Mouse (Mus musculus): ENCODE measurements around the gene Ttc21a. TPM values are rescaled to one million over a fixed set of nuclear protein-coding genes. Genes with fewer than 3 reads are reported as not detected.

Ttc21a gene
- total RNA-seq, 4 experiments from 2014 or later = 0.09 to 0.43 (median 0.28) TPM

- DNase-seq = no peak
These were observed 4.0 kb downstream of the Ttc21a start for GRCm38 (mm10) chr9:119941407-119941806.

GRCm38 (mm10) chr9:119941861-119942260 is 4.5 kb downstream of the Ttc21a start:
- no peak for DNase-seq

- no peak for DNase-seq
These were observed 5.9 kb downstream of the Ttc21a start for GRCm38 (mm10) chr9:119943326-119943725.

- no peak for DNase-seq
These were observed 7.9 kb downstream of the Ttc21a start for GRCm38 (mm10) chr9:119945173-119945900.

DNA sequence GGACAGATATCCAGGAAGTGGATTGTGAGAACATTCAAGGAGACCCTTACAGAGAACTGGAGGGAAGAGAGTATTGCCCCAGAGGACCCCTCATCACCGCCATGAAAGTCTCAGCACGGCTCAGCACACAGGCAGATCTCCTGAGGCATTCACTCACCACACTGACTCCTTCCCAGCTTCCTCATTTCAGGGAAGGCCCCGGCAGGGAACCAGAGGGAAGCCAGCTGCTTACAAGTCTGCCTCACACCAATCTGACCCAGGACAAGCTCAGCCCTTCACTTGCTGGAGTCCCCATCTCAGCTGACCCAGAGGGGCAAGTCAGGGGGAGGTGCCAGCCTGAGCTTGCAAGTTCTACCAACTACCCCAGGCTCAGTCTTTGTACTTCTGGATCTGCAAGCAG is 11.4 kb downstream of the Ttc21a start:
- no peak for DNase-seq

- no peak for DNase-seq
These were observed 13.0 kb downstream of the Ttc21a start for GRCm38 (mm10) chr9:119950434-119950833.

DNA sequence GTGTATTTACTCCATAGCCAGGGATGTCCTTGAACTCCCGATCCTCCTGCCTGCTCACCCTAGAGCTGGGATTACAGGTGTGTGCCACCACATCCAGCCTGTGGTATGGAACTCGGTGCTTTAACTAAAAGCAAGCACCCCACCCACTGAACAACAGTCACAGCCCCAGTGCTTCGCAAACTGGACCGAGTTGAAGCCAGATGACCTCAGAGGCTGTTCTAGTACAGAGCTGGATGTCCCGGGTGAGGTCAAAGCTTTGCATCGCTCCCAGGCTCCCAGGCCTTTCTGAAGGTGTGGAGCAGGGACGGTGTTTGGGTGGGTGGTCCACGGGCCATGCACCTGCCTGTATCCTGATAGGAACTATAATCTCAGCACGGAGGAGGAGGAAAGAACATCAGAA is 14.0 kb downstream of the Ttc21a start:
- DNase-seq = no peak

- DNase-seq = no peak
These were observed 21.4 kb downstream of the Ttc21a start for GRCm38 (mm10) chr9:119958835-119959234.

- DNase-seq = no peak
These were observed 24.8 kb downstream of the Ttc21a start for GRCm38 (mm10) chr9:119962216-119962615.

DNA sequence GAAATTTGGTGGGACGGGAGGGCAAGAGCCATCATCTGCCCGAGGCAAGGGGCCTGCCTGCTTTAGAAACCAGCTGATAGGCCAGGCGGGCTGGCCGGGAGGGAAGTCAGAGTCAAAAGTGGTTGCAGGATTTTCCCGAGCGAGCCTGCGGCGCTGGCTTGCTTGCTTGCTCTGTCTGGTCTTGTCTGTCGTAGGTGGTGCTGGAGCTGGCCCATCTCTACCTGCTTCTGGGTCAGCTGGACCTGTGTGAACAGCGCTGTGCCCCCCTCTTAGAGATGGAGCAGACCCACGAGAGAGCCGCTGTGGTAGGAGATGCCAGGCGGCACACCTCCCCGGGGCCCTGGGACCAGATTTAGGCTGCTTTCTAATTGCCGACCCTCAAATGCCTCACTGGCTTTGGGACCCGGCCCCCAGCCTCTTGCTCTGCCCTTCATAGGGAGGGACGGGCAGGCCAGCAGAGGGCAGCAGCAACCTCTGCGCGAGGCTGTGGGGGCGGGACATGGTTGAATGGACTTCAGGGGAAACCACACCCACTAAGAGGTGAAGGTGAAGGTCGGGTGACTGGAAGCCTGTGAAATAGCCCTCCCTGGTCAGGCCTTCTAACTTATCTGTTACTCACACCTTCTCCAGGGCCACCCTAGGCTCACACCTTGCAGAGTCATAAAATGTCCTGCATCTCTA is 25.7 kb downstream of the Ttc21a start:
- peak; percentile 71 for DNase-seq

GRCm38 (mm10) chr9:119964206-119964605 is 26.8 kb downstream of the Ttc21a start:
- no peak for DNase-seq

DNA sequence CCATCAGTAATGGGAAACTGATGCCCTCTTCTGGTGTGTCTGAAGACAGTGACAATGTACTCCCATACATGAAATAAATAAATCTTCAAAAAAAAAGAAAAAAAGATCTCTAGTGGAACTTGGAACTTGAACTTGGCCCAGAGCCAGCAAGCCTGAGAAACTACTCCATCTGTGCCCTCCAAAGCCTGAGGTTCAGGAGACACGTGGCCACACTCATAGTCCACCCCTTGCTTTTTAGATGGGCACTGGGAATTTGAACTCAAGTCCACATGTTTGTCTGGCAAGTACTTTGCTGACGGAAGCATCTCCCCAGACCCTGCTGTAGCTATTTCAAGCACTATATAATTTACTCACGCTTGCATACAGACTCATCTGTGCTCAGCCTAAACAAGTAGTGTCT is 27.8 kb downstream of the Ttc21a start:
- DNase-seq = no peak

- DNase-seq = no peak
These were observed 29.0 kb downstream of the Ttc21a start for GRCm38 (mm10) chr9:119966221-119966910.

DNA sequence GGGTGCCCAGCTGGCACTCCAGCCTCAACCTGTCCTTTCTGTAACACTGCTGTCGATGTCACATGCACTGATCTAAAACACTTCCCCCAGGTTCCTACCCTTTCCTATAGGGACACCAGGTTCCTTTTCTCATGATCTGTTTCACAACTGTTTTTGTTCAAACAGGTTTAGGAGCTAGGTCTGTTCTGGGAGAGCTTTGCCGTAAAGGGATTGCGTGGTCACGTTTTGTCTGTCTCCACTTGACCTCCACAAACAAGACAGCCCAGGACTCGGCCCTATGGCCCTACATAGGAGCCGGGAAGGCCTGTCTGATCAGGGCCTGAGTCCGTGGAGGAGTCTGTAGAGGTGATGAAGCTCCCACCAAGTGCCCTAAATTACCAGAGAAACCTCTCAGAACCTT is 32.4 kb downstream of the Ttc21a start:
- DNase-seq = no peak

GRCm38 (mm10) chr9:119970221-119970620 is 32.8 kb downstream of the Ttc21a start:
- no peak for DNase-seq

DNA sequence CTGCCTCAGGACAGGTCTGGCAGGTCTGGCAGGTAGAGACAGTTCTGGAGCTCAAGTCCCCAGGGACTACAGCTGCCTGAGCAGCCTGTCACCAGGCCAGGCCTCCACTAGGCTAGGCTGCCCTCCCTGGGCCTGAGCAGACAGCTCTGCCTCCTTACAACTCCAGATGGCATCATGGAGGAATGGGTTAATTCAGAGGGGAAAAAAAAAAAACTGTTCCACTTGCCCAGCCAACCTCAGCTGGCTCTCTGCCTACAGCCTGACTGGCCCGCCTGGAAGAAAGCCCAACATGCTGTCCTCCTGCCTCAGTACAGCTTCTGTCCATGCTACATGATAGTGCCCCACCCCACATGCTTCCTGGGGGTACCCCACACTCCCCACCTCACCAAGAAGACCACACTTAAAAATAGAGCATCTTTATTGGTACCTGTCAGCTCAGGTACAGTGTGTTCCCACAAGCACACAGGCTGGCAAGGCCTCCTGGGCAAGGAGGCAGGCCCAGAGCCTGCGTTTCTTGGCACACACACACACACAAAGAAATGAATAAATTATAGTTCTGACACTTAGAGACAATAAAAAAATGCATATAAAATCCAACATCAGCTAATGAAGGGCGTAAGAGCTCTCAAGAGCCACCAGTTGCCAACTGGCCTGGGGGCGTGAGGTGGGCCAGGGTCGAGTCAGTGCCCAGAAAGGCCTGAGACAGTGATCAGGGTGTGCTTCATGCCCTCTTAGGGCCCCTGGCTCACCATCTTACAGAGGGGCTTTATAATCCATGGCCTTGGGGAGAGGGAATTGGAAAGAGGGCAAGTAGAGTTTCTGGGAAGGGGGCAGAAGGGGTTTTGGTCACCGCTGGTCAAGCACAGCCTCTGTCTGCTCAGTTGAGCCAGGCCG is 33.6 kb downstream of the Ttc21a start:
- no peak for DNase-seq

DNA sequence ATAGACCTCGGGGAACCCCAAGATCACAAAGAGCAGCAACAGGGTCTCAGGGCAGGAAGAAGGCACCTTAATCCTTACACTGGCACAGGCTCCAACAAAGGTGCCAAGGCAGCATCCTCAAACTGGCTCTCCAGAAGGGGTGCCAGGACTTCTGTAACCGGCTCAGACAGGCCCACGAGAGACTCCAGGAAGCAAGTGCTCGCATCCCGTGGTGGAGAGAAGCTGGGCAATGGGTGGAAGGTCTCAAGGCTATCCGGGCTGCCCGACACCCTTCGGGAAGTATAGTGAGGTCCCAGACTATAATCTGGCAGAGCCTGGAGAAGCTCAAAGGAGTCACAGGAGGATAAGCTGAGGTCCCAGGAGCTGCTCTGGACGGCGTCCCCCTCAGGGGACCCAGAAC is 34.8 kb downstream of the Ttc21a start:
- DNase-seq = no peak

DNA sequence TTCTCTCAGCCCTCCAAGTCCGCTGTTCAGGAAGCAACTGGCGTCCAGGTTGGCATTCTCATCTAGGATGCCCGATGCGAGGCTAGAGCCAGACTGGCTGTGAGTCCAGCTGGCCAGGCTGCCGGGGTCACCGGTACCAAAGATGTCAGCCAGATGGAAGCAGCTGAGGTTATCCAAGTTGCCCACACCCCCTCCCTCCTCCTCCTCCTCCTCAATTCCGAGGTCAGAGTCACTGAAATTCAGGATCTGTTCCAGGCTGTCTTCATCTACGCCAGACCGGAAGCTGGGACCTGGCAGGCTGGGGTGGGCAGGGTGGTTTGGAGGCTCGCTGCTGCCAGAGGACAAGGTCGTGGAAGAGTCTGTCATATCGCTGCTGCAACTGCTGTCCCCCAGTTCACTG is 35.2 kb downstream of the Ttc21a start:
- no peak for DNase-seq

DNA sequence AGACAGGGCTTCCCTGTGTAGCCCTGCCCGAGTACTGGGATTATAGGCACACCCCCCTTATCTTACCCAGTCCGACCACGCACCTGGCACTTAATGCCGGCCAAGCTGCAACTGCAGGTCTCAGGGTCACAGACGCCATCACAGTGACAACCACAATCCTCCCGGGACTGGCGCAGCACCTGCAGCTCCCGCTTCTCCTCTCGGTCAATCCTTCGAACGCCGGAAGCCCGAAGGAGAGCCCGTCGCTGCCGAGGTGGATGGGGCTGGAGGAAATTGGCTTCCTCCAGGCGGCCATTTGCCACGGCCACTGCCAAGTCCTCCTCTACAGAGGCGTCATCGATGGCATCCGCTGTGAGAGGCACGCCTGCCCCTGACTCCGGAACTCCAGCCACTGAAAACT is 35.9 kb downstream of the Ttc21a start:
- DNase-seq = no peak

- no peak for DNase-seq
These were observed 36.6 kb downstream of the Ttc21a start for GRCm38 (mm10) chr9:119973869-119974520.

DNA sequence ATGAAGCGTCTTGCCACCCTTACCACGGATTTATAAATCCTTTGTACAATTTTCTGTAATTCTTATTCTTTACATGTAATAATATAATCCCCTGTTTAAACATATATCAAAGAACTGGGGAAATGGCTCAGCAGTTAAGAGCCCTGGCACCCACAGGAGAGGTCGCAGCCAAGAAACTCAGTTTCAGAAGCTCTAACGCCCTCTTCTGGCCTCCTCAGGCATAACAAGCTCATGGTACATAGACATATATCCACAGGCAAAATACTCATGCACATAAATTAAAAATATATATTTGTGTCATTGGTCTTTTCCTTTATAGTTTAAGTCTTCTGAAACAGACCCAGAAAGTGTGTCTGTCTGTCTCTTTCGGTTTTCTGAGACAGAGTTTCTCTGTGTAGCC is 37.2 kb downstream of the Ttc21a start:
- DNase-seq = no peak

DNA sequence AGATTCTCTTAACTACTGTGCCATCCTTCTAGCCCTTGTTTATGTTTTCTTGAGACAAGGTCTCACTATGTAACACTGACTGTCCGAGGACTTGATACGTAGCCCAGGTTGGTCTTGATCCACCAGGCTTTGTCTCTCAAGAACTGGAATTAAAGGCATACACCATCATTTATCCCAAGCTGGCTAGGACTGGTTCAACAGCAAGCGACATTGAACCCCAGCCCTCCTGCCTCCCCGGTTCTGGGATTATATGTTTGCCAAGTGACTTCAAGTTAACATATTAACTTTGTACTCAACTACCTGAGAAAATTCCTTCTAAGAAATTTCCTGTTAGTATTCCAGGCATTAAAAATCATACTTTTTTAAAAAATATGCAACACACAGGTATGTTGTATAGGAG is 37.9 kb downstream of the Ttc21a start:
- DNase-seq = no peak
